Mouse (Mus musculus) monocyte, adult 2 months (primary cell): ENCODE data around the gene Zfp973.
"Not testable (repeated sequence)": the region's sequence is repeated elsewhere in the genome, so short reads cannot be mapped to it uniquely, and the experiment has no call there.

Source experiments
- DNase-seq, 2 experiments: peaks; one replicate each; pipeline ENCODE4 v3.0.0; 2022; ENCODE audit warnings: low spot score in 2 of 2, low read depth in 1 of 2

Zfp973 gene

DNA sequence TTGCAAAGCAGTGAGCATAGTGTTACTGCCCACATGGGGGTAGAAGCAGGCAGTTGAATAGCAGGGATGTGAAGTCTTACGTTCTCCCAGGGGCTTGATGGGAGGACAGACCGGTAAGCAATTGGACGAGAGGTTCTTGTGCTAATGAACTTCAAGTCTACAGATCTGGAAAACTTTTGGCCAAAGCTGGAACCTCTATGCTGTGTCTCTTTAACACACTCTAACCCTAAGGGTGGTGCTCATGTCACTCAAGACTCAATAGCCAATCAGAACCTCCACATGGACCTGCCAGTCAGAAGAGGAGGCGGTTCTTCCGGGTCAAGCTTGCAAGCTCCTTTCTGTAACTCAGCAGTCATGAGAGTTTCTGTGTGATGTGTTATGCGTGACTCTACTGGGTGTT is at the start of gene Zfp973:
TSS of gene Zfp973 (plus strand) at position 301 of the 400 bp plus-strand sequence.
- not testable (repeated sequence) for DNase-seq

DNA sequence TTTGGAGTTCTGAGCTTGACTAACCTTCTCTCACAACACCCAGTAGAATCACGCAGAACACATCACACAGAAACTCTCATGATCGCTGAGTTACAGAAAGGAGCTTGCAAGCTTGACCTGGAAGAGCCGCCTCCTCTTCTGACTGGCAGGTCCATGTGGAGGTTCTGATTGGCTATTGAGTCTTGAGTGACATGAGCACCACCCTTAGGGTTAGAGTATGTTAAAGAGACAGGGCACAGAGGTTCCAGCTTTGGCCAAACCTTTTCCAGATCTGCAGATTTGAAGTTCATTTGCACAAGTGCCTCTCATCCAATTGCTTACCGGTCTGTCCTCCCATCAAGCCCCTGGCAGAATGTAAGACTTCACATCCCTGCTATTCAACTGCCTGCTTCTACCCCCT is 34.1 kb upstream of the Zfp973 start, which contains the start of gene Gm14308:
TSS of gene Gm14308 (minus strand) at position 101 of the 400 bp plus-strand sequence.
- DNase-seq = not testable (repeated sequence)

DNA sequence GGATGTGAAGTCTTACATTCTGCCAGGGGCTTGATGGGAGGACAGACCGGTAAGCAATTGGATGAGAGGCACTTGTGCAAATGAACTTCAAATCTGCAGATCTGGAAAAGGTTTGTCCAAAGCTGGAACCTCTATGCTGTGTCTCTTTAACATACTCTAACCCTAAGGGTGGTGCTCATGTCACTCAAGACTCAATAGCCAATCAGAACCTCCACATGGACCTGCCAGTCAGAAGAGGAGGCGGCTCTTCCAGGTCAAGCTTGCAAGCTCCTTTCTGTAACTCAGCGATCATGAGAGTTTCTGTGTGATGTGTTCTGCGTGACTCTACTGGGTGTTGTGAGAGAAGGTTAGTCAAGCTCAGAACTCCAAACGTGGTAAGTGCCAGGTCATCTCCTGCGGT is 37.7 kb downstream of the Zfp973 start, which contains the start of gene Gm14305:
TSS of gene Gm14305 (plus strand) at position 278 of the 400 bp plus-strand sequence.
- DNase-seq = not testable (repeated sequence)
